Mouse (Mus musculus): ENCODE measurements around the gene Ghdc.

Ghdc gene

GRCm38 (mm10) chr11:100719312-100719711 lies 51.4 kb downstream of the Ghdc start:
- no peak for DNase-seq (ENCODE audit: low spot score in 2 of 2)

GRCm38 (mm10) chr11:100718866-100719265 lies 51.9 kb downstream of the Ghdc start:
- no peak for DNase-seq (ENCODE audit: low spot score in 2 of 2)

DNA sequence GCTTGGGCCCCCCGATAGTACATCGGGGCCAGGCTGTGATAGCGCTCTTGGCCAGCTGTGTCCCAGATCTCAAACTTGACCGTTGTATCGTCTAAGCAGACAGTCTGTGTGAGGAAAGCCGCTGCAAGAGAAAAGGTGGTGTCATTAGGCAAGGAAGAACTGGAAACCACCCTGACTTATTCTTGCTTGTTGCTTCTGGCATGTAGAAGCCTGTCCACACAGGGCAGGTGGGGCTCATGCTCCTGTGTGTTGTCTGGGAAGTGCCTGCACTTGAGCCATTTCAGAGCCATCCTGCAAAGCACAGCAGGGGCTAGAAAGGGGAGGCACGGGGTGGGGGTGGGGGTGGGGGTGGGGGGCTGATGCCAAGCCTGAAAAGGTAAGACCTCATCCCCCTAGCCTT lies 52.3 kb downstream of the Ghdc start:
- DNase-seq (ENCODE audit: low spot score in 2 of 2): no peak

- no peak for DNase-seq (ENCODE audit: low spot score in 2 of 2)
These were observed 54.1 kb downstream of the Ghdc start for GRCm38 (mm10) chr11:100716649-100717048.

Measured in urinary bladder, postnatal 36 days (tissue).